Mouse (Mus musculus) cerebellum, adult (tissue): ENCODE results near the gene Trpm3.

Experiments used
- ATAC-seq: cut with Nextera tagmentation; 2 replicates; pipeline ENCODE4 v1.9.2; 2017; ENCODE audit warnings: mild to moderate bottlenecking, moderate library complexity, mixed read lengths; ENCODE audit not compliant: insufficient number of reproducible peaks, low FRiP score, low TSS enrichment

The Trpm3 gene

GRCm38 (mm10) chr19:22138590-22139421 lies at the start of gene Trpm3:
Trpm3 (plus strand) TSS chr19:22139046.
- peak; percentile 90 for ATAC-seq

GRCm38 (mm10) chr19:22100582-22100981 lies 38.3 kb upstream of the Trpm3 start:
- no peak for ATAC-seq

GRCm38 (mm10) chr19:22103865-22104264 lies 35.0 kb upstream of the Trpm3 start:
- no peak for ATAC-seq

GRCm38 (mm10) chr19:22104848-22105484 lies 33.9 kb upstream of the Trpm3 start:
- no peak for ATAC-seq

GRCm38 (mm10) chr19:22105648-22106047 lies 33.2 kb upstream of the Trpm3 start:
- ATAC-seq, result no peak

- ATAC-seq, result no peak
Observed at GRCm38 (mm10) chr19:22108893-22109463, 29.9 kb upstream of the Trpm3 start.

- ATAC-seq, result no peak
Observed at GRCm38 (mm10) chr19:22120976-22121375, 17.9 kb upstream of the Trpm3 start.

- no peak for ATAC-seq
Observed at GRCm38 (mm10) chr19:22121631-22122030, 17.2 kb upstream of the Trpm3 start.

- no peak for ATAC-seq
Observed at GRCm38 (mm10) chr19:22132626-22133025, 6.2 kb upstream of the Trpm3 start.

- ATAC-seq, result no peak
Observed at GRCm38 (mm10) chr19:22178549-22178948, 39.7 kb downstream of the Trpm3 start.

- ATAC-seq, result no peak
Observed at GRCm38 (mm10) chr19:22179017-22179416, 40.2 kb downstream of the Trpm3 start.

- no peak for ATAC-seq
Observed at GRCm38 (mm10) chr19:22180136-22180535, 41.3 kb downstream of the Trpm3 start.

GRCm38 (mm10) chr19:22189716-22190115 lies 50.9 kb downstream of the Trpm3 start:
- no peak for ATAC-seq

GRCm38 (mm10) chr19:22222520-22222919 lies 83.7 kb downstream of the Trpm3 start:
- ATAC-seq, result no peak

GRCm38 (mm10) chr19:22234187-22234586 lies 95.3 kb downstream of the Trpm3 start:
- ATAC-seq, result no peak

GRCm38 (mm10) chr19:22249076-22249475 lies 110.2 kb downstream of the Trpm3 start:
- ATAC-seq, result no peak

GRCm38 (mm10) chr19:22272916-22273315 lies 134.1 kb downstream of the Trpm3 start:
- ATAC-seq, result no peak

GRCm38 (mm10) chr19:22284651-22285050 lies 145.8 kb downstream of the Trpm3 start:
- ATAC-seq, result no peak

- no peak for ATAC-seq
Observed at GRCm38 (mm10) chr19:22292671-22293070, 153.8 kb downstream of the Trpm3 start.

GRCm38 (mm10) chr19:22300906-22301305 lies 162.1 kb downstream of the Trpm3 start:
- ATAC-seq, result no peak
